ENCODE assay signal across 24 mouse cellular contexts in the genomic region with DNA sequence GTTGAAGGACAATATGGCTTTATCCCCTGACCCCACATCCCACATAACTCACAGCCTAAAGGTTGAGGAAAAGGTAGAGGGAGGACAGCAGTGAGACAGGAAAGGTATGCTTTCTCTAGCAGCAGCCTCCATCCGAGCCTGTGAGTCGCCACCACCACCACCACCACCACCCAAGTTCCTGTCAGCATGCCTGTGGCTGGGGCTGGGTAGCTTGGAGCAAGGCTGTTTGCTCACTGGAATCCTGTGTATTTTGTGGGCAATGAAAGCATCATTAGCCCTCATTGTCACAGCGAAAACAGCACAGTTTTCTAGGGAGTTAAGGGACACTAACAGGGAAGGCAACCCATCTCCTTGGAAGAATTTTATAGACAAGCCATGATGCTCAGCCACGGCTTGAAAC.
"Had no signal": no experiment of that assay in that cellular context is flagged by ENCODE, and none has a peak within 500 bp of the region (broad histone marks: within the 10 kb centered on the region; RNA-seq: fewer than 3 reads in every experiment).

No protein-coding gene starts in this region.

- H3K4me3 ChIP-seq: heart, adult 2 months; heart, embryonic 12.5 days; hindbrain, embryonic 13.5 days; hindbrain, embryonic 15.5 days; kidney, embryonic 15.5 days; layer of hippocampus, adult 2 months; left cerebral cortex, adult 2 months; limb, embryonic 10.5 days; limb, embryonic 12.5 days; liver, embryonic 13.5 days; liver, embryonic 15.5 days had no signal

- H3K27me3 ChIP-seq: heart, embryonic 12.5 days; hindbrain, embryonic 13.5 days; hindbrain, embryonic 15.5 days; kidney, embryonic 15.5 days; limb, embryonic 12.5 days; liver, embryonic 13.5 days; liver, embryonic 15.5 days had no signal

- H3K4me1 ChIP-seq: heart, embryonic 12.5 days; hindbrain, embryonic 13.5 days; hindbrain, embryonic 15.5 days; kidney, embryonic 15.5 days; limb, embryonic 10.5 days; limb, embryonic 12.5 days; liver, embryonic 13.5 days; liver, embryonic 15.5 days had no signal

- H3K27ac ChIP-seq: heart, adult 2 months; hindbrain, embryonic 13.5 days; hindbrain, embryonic 15.5 days; hindbrain, postnatal 0 days; kidney, embryonic 15.5 days; kidney, postnatal 0 days; layer of hippocampus, adult 2 months; left cerebral cortex, adult 2 months; limb, embryonic 10.5 days; limb, embryonic 12.5 days; liver, embryonic 13.5 days; liver, embryonic 15.5 days had no signal

- H3K9ac ChIP-seq: heart, embryonic 12.5 days; hindbrain, embryonic 13.5 days; hindbrain, embryonic 15.5 days; kidney, embryonic 15.5 days; limb, embryonic 12.5 days; liver, embryonic 13.5 days; liver, embryonic 15.5 days had no signal

- ATAC-seq: hindbrain, postnatal 0 days had no signal

- H3K4me2 ChIP-seq: heart, embryonic 12.5 days; hindbrain, embryonic 13.5 days; hindbrain, embryonic 15.5 days; kidney, embryonic 15.5 days; limb, embryonic 12.5 days; liver, embryonic 11.5 days; liver, embryonic 13.5 days; liver, embryonic 15.5 days had no signal

- DNase-seq: gastrocnemius, postnatal 14 days; gastrocnemius, postnatal 36 days; heart, adult 2 months; heart, postnatal 14 days; heart, postnatal 36 days; kidney, adult 11 months; kidney, adult 2 months; kidney, adult 9 months; kidney, postnatal 14 days; kidney, postnatal 36 days; liver; liver, embryonic 13.5 days had no signal

- H3K9me3 ChIP-seq: hindbrain, embryonic 15.5 days; kidney, embryonic 15.5 days; limb, embryonic 10.5 days; liver, embryonic 15.5 days had no signal

- H3K36me3 ChIP-seq: heart, embryonic 12.5 days; hindbrain, embryonic 13.5 days; hindbrain, embryonic 15.5 days; kidney, embryonic 15.5 days; limb, embryonic 10.5 days; limb, embryonic 12.5 days; liver, embryonic 13.5 days; liver, embryonic 15.5 days had no signal
